Mouse (Mus musculus) stomach, postnatal 0 days (tissue): ENCODE data around the gene Abcg2.

ENCODE experiments used
- CTCF ChIP-seq: IDR thresholded peaks from 2 replicates; pipeline ENCODE4 v1.5.1; 2016; ENCODE audit warnings: antibody characterized with exemption, low read depth, mild to moderate bottlenecking, moderate library complexity
- EP300 ChIP-seq: optimal IDR thresholded peaks from 2 replicates; pipeline ENCODE3; 2016; ENCODE audit warnings: antibody characterized with exemption

DNA sequence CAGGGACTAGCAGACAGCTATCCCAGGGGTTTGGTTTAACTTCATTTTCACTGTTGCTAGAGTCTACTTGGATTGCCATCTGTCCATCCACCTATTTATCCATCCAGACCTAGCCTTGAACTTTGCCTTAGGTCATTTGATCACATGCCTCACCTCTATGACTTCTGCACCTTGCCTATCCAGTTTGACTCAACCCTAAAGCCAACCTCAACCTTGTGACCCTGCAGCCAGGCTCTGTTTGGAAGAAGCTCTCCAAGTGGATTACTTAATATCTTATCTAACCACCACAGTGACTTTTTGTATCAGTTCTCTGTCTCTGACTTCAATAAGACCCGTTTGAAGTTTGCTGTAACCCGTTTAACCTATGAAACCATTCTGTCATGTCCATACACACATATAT lies 149.5 kb downstream of the Abcg2 start:
- no peak for TF ChIP-seq EP300
- TF ChIP-seq CTCF, result no peak
